Mouse (Mus musculus) frontal cortex, postnatal 10 days (tissue): Measurements from ENCODE around the gene Mrfap1.

Source experiments
- DNase-seq, 2 experiments: peaks; one replicate each; pipeline ENCODE4 v3.0.0; 2022; ENCODE audit warnings: low spot score in 2 of 2, mixed read lengths in 1 of 2

The Mrfap1 gene

GRCm38 (mm10) chr5:36796296-36797014 lies at the start of gene Mrfap1:
Gene Mrfap1 (minus strand): TSS chr5:36796772.
- peak; percentile 87 to 93 for DNase-seq

- DNase-seq = no peak
Measured at GRCm38 (mm10) chr5:36844490-36844889, 47.9 kb upstream of the Mrfap1 start.

- no peak for DNase-seq
Measured at GRCm38 (mm10) chr5:36841701-36842100, 45.1 kb upstream of the Mrfap1 start.

- DNase-seq = no peak
Measured at GRCm38 (mm10) chr5:36840092-36840491, 43.5 kb upstream of the Mrfap1 start.

GRCm38 (mm10) chr5:36839602-36840001 lies 43.0 kb upstream of the Mrfap1 start:
- DNase-seq = no peak

GRCm38 (mm10) chr5:36839032-36839431 lies 42.5 kb upstream of the Mrfap1 start:
- DNase-seq = peak; percentile 42 to 59

- peak in 1 of 2 experiments; percentile 76 for DNase-seq
Measured at GRCm38 (mm10) chr5:36835933-36836332, 39.4 kb upstream of the Mrfap1 start.

- no peak for DNase-seq
Measured at GRCm38 (mm10) chr5:36831272-36831671, 34.7 kb upstream of the Mrfap1 start.

- peak; percentile 80 to 87 for DNase-seq
Measured at GRCm38 (mm10) chr5:36829913-36830879, 33.6 kb upstream of the Mrfap1 start, which contains the start of gene Man2b2. Gene Man2b2 (minus strand): TSS chr5:36830653.

- no peak for DNase-seq
Measured at GRCm38 (mm10) chr5:36829098-36829497, 32.5 kb upstream of the Mrfap1 start.

- DNase-seq = no peak
Measured at GRCm38 (mm10) chr5:36822907-36823306, 26.3 kb upstream of the Mrfap1 start.

- peak in 1 of 2 experiments; percentile 39 for DNase-seq
Measured at GRCm38 (mm10) chr5:36820142-36820541, 23.6 kb upstream of the Mrfap1 start.

- no peak for DNase-seq
Measured at GRCm38 (mm10) chr5:36819742-36820141, 23.2 kb upstream of the Mrfap1 start.

GRCm38 (mm10) chr5:36817738-36818137 lies 21.2 kb upstream of the Mrfap1 start:
- DNase-seq = no peak

GRCm38 (mm10) chr5:36814554-36814953 lies 18.0 kb upstream of the Mrfap1 start:
- DNase-seq = no peak

GRCm38 (mm10) chr5:36811413-36811812 lies 14.8 kb upstream of the Mrfap1 start:
- DNase-seq = peak in 1 of 2 experiments; percentile 48

- no peak for DNase-seq
Measured at GRCm38 (mm10) chr5:36810634-36811033, 14.1 kb upstream of the Mrfap1 start.

GRCm38 (mm10) chr5:36809123-36809522 lies 12.6 kb upstream of the Mrfap1 start:
- DNase-seq = no peak

- no peak for DNase-seq
Measured at GRCm38 (mm10) chr5:36807106-36807505, 10.5 kb upstream of the Mrfap1 start.

- DNase-seq = no peak
Measured at GRCm38 (mm10) chr5:36797291-36797690, 719 bp upstream of the Mrfap1 start.

- DNase-seq = peak; percentile 64 to 65
Measured at GRCm38 (mm10) chr5:36795647-36796295, 801 bp downstream of the Mrfap1 start.

GRCm38 (mm10) chr5:36791861-36792260 lies 4.7 kb downstream of the Mrfap1 start:
- DNase-seq = no peak
